Mouse (Mus musculus): ENCODE data around the gene Polg2.
A peak's percentile ranks its signal among the peaks of the same experiment; 100 is the strongest.
"Not testable (repeated sequence)": the region's sequence is repeated elsewhere in the genome, so short reads cannot be mapped to it uniquely, and the experiment has no call there.

The Polg2 gene

DNA sequence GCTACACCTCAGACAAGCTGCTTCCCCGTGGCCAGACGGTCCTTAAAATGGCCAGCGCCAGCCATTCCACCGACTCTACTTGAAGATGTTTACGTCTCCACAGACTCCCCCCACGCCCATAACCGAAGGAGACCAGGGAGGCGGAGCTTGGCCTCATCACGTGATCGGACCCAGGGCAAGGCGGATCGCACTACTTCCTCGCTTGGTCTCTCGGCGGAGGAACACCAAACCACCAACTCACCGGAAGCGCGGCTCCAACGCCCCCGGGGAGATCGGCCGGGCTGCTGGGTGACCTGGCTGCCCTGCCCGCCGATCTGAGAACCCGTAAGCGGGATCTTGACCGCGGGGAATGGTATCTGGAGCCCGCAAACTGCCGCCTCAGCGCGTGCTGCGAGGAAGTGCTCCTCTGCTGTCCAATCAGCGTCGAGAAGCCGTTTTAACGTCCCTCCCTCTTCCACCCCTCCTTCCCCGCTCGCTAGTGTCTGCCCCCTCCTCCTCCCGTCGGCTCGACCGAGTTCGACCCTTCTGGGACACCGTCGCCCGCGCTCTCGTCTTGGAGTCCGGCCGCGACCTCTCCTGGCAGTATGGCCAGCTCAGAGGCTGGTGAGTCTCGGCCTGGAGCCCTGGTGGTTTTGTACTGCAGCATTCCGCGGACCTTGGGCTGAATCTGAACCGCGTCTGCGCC, 9.6 kb upstream of the Polg2 start, which contains the start of the genes Ddx5 and Cep95:
Ddx5 (minus strand) TSS at position 411 of the 685 bp plus-strand sequence.
Cep95 (plus strand) TSS at position 478 of the 685 bp plus-strand sequence.
- DNase-seq = peak; percentile 98

DNA sequence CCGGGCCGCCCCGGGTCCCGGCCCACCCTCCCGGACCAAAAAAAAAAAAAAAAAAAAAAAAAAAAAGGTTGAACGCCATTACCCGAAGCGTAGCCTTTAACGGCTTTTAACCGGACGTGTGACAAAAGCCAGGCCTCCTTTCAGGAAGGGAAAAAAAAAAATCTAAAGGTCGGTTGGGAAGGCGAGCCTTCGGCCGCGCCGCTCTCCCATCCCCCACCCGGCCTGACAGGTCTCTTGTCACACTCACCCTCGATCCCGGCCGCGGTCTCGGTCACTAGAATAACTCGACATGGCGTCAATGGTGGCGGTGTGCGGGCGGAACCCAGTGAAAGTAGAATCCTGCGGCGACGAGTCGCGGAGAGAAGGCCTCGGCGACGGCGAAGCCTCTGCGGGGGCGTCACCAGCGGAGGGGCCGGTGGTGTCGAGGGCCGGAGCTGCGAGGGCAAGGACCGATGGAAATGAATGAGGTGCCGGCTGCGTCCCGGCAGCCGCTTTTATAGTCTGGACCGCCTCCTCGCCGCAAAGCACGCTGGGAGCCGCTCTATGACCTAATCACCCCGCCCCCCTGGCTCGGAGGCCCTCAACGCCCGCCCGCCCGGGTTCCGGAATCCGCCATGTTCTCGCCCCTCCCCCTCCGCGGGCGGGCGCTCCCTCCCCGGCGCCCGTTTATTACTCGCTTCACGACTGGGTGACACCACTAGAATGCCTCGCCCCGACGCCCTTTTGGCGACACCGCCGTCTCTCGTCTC, 8.9 kb upstream of the Polg2 start:
- DNase-seq = peak; percentile 98 to 100

DNA sequence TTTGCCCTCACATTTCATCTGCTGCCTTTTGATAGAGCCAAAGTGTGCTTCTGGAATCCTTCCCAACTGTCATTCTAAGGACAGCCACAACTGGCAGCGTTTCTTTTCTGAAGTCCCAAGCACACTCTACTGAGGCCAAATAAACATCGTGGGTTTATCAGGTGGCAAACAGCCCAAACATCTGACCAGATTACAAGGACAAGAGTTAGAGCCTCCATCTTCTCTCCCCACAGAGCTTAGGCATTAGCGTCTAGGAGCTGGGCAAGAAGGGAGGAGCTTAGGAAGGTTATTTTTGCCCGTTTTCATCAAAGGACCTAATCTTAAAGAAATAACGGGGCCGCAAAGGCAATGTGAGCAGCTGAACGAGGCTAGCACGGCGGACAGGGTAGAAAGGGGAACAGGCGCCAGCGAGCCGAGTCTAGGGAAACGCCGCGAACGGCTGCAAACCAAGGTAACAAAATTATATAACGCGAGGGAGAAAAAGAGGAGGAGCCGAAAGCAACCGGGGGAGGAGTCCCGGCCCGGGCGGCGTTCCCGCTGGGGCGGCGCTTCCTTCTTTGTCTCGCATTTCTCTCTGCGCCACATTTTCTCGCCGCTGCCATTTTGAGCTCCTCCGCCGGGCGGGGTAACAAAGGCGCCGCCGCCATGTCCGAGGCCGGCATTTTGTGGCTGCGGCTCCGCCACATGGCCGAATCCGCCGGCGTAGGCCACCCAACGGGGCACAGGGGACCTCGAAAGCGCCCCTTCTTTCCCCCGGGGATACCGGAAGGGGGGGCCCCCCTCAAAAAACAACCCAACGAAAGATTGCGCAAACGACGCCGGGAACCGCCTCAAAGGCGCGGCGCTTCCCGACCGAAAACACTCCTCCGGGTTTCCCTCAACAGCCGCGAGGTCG, 8.0 kb upstream of the Polg2 start:
- DNase-seq = peak; percentile 93 to 94

DNA sequence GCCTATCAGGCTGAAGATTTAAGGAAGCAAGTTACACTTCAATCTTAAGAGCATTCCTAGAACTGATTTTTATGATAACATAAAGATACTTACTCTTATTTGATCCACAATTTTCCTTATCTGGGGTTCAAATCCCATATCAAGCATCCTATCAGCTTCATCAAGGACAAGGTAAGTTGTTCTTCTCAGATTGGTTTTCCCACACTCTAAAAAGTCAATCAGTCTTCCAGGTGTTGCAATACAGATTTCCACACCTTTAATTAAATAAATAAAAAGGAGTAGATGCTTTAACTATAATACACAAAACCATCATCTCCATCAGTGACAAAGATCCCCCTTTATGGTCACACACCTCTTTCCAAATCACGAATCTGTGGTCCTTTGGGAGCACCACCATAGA, 5.7 kb upstream of the Polg2 start:
- no peak for DNase-seq

DNA sequence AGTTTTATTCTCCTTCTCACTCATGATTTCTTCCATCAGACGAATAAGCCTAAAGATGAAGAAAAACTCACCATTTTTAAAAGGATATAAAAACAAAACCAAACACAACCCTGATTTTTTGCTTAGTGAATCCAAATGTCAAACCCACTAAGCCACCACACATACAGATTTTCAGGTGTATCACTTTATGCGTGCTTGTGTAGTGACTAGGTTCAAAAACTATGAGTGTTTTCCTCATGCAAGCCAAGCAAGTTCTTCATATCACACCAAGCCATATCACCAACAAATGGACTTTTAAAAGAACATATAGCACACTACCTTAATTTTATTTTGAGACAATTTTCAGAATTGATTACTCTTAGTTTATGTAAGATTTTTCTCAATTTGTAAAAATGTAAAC, 5.1 kb upstream of the Polg2 start:
- no peak for DNase-seq

DNA sequence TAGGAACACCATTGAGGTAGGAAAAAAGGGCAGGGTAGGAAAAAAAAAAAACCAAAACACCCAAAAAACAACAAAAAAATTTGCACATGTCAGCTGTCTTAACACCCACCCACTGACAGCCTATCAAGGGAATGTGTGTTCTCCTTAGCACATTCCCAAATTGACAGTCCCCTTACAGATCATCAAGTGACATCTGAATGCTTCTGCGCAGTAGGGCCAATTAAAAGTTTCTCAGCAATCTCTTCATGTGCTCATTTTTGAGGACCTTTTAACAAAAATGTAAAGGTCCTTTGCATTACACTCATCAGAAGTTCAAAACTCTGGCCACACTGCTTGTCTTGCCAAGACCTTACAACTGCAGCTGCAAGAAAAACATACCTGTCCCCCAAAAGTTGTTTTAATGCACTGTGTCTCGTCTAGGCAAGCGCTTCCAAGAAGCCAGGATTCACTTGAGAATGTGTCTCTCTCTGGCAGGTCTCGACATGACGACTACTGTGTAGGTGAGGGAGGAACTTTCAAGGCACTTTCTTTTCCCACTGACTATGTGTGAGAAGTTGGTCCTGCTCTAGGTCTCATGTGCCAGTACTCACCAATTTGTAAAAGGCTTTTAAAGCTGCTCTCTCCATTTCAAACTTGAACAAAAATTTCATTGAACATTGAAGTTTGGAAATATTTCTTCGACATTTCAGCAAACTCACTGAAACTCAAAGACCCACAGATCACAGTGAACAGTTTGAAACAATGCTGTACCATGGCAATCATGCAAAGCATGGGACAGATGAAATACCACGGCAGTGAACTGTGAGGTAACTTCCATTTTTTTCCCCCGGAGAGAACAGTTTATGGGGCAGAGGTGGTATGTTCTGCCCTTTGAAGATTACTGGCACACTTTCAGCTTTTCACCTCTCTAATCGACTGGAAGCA, 3.8 kb upstream of the Polg2 start:
- no peak for DNase-seq

DNA sequence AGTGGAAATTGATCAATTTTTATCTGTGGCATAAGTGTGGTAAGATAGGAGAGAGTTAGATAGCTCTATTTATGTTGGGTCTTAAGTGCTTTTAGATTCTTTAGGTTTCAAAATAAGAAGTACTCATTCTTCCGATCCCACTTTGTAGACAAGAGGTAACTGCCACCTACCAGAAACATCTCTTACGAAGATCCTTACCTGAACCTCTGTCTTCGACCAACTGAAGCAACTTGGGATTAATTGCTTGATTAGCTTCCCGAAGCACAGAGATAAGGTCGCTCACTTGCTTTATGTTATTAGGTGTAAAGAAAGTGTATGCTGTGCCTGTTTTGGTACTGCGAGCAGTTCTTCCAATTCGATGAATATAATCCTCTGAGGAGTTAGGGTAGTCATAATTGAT, 2.9 kb upstream of the Polg2 start:
- DNase-seq = not testable (repeated sequence)

DNA sequence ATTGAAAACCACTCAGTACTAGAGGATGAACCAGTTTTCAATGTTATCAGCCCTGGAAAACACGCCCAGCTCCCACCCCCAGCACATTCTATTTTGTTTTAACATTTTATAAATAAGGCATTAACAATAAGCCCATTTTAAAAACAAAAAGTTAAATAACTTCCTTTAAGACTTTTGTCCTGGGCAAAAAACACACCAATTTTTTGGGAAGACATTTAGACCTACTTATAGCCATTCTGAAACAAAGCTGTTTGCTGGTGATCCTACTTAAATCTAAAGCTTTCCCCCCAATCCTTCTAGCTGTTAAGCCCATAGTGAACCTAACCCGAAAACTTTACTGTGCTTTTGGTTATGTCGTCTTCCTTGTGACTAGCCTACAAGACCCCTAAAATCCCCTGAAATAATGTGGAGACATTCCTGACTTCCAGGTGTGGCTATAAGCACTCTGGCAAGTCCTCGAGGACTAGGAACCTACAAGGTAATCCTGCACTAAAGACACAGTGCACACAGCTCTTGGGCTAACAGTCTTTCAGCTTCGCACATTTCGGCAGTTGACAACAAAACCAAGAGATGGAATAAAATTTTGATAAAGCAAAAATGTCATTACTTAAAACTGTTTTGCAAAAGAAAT, 1.4 kb upstream of the Polg2 start:
- DNase-seq = no peak

DNA sequence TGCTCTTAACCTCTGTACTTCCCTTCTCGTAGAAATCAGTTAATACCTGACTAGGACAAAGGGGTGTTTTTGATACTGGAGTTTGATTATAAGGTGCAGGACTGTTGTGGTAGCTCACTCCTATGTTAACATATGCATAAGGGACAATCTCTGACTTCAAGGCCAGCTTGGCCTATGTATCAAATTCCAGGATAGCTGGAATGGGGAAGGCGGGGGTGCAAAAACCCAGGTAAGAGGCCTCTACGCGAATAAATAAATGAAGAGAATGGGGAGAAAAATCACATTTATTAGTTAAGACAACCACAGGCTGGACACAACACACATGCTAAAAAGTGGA, 720 bp upstream of the Polg2 start:
- no peak for DNase-seq

DNA sequence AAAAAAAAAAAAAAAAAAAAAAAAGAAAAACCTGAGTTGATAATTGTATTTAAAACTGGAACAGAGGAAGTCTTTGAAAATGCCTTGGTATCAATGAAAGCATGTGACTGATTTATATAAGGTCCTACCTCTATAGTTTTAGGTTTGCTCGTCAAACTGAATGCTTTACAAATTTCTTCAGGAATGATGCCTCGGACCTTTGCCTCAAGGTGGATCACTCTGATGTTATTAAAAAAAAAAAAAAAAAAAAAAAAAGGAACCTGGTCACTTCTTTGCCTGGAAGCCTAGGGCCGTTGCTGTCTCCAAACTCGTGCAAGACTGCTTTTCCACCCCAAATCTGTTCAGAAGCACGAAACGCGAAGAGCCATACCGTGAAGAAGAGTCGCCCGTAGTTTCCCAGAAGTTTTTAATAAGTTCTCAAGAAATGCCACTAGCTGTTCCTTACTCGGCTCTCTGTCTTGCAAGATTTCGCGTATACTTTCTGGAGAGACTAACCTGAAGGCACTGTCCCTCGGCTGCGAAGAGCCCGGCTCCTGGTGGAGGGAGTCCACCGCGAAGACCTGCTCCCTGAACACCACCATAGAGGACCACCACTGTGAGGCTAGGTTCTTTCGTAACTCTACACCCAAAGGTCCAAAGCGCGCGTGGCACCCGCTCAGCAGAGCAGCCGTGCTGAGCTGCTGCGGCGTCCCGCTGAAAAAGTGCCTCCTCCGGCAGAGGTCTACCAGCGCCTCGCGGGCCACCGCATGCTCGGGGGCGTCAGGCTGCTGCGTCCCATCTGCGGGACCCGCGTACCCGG, 549 bp downstream of the Polg2 start:
- DNase-seq = no peak

DNA sequence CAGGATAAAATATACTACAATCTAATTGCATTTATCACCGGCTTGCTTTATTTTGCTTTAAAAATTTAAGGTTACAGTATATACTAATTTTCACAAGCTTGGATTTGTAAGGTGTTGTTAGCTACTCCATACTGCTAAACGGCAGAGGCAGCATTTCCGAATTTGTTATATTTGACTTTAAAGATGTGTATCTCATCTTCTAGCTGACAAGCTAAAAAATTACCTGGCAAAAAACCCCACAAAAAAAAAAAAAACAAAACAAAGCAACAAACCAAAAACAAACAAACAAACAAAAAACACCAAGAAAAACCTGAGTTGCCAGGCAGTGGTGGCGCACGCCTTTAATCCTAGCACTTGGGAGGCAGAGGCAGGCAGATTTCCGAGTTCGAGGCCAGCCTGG, 1.2 kb downstream of the Polg2 start:
- DNase-seq = no peak

DNA sequence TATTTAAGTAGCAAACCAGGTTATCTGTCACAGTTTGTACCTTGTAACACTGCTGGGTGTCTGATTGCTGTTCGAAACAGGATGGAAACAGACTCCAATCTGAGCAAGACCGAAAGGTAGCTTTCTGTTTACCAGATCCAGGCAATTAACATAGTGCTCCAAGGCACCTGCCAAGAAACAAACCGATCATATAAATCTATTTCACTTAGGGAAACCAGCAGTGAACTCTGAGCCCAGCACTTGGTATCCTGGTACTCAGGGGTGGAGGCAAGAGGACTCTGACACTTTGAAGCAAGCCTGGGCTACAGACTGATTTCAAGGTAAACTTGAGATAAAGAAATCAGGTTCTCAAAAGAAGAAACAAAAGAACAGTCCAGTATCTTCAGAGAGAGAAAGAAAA, 1.9 kb downstream of the Polg2 start:
- no peak for DNase-seq

DNA sequence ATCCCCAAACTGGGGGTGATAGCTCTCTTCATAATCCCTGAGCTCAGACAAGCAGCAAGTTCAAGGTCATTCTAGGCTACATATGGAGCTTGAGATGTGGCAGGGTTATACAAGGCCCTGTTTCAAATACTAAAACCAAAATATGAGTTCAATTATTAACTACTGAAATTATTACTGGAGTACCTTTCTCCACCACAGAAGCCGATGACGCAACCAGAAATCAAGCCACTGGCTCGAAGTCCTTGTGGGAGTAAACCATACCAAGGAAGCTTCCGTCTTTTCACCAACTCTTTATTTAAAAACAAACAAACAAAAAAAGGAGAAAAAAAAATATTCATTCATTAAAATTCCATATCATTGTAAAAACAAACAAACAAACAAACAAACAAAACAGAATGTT, 2.4 kb downstream of the Polg2 start:
- peak in 1 of 2 experiments; percentile 38 for DNase-seq

DNA sequence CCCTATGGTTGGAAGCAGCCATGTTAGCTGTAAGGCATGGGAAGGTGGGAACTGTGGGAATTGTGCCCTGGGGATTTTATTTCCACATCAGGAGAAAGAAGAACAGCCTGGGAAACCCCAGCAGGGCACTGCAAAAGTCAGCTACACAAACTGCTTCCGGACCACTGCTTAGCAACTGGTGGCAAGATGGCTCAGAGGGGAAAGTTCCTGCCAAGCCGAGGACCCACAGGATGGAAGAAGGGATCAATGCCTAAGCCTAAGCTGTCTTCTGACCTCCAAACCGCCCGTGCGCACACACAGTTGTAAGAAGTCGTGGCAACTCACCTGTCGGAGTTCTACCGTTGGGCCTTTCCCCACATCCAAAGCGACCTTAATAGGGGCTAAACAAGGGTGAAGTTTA, 6.3 kb downstream of the Polg2 start:
- DNase-seq = no peak

DNA sequence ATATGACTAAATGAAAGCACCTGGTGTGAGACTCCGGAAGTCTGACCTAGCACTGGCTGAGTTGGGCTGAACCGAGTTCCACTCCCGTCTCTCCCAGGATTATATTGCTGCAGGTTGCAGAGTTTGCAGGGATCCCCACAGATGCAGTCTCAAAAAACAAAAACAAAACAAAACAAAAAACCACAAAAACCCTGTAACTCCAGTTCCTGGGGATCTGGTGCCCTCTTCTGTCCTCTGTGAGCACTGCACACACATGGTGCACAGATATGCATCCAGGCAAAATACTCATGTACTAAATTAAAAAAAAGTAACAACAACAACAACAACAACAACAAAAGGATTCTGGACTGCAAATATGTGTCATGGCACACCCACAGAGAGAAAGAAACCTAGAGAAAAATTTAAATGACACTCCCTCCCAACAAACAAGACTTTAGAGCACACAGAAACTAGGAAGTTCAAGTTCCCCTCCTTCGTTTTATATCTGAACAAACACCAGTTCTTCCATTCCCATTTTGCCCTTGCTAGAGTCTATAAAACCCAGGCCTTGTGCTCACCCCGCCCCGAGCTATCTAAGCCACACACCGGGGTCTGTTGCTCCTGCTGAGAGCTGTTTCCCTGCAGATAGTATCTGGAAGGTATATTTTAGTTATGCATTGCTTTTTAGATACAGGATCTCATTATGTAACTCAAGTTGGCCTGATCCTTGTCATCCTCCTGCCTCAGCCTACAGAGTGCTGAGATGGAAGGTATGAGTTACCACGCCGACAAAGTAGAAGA, 9.0 kb downstream of the Polg2 start:
- peak in 1 of 2 experiments; percentile 40 for DNase-seq

DNA sequence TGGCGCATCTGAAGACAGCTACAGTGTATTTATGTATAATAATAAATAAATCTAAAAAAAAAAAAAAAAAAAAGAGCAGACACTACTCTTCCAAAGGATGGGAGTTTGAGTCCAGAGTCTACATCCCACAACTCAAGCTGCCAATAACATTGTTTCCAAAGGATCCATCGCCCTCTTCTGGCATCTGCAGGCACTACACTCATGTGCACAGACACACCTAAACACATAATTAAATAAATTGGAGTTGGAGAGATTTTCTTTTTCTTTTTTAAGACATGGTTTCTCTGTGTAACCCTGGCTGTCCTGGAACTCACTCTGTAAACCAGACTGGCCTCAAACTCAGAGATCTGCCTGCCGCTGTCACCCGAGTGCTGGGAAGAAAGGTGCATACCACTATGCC, 11.8 kb downstream of the Polg2 start:
- DNase-seq = no peak

DNA sequence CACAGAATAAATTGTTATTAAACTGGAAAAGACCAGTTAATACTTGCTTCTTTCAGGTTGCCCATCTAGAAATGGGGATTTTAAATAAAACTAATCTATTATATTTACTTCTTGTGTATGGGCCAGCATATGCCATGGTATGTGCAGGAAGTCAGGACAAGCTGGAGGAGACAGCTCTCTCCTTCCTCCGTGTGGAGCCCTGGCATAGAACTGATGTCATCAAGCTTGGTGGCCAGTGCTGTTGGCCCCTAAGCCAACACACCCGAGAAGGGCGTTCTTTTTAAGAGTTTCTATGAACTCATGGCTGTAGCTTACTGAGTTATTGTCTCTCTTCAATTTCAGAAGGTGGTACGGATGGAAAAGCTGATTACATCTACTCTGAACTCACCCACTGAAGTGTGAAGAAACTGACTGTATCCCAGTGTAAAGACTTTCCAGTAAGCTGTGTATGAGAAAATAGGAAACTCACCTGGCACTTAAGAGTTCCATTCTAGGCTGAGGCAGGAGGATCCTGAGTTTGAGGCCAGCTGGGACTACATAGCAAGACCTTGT, 12.7 kb downstream of the Polg2 start:
- no peak for DNase-seq

DNA sequence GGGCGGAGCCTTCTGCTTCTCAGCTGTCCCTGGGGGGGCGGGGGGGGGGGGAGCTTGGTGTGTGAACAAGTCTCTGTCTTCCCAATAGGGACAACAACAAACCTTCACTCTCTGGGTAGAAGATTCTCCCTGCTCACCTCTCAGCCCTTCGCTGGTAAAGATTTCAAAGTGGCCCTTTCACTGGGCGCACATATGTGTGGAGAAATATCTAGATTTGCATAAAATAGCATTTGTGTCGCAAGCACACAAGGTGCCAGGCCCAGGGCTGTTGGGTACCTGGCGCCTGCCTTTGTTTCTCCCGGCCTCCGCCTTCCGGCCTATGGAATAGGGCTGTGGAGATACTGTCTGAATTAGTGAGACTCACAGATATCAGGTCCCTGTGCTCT, 16.5 kb downstream of the Polg2 start:
- DNase-seq = no peak

DNA sequence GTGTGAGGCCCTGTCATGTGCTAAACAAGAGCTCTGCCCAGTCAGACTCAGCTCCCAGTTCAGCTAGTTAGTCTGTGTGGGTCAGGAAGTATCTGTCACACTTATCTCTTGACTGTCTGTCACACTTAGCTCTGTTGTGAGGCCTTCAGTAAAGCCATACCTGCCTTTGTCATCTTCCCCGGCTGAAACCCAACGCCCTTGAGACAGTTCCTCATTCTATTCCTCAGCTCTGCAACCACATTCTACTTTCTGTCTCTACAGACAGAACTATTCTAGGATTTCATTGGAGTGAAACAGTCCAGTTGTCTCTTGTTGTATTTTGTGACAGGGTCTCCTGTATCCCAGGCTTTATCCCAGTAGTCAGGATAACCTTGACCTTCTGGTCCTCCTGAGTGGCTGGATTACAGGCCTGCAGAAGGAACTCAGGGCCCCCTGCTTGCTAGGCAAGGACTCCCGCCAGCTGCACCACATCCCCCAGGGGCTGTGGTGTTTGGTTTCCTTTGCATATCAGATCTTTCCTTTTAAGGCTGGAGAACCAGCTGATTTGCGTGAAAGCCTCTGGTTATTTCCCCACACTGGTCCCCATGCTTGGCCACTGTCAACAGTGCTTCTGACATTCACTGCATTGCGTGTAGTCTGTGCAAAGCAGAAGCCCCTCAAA, 17.1 kb downstream of the Polg2 start:
- DNase-seq = peak; percentile 66 to 81

All from lung, postnatal 4 days (tissue).